Mouse (Mus musculus): ENCODE measurements around the gene Jarid2. TPM values are rescaled to one million over a fixed set of nuclear protein-coding genes. Genes with fewer than 3 reads are reported as not detected.

The Jarid2 gene
- polyA plus RNA-seq, 1 experiment from 2014 or later, result 28.0 TPM

GRCm38 (mm10) chr13:44763068-44763467 lies 33.8 kb downstream of the Jarid2 start:
- Histone ChIP-seq H3K4me2 (ENCODE audit: low read depth, low read length) (no peak overlapping the region), H3K4me3 (ENCODE audit: low read depth, low read length) (no peak overlapping the region), H3K36me3 (ENCODE audit: control insufficient read depth, insufficient read depth, low read length) (no peaks in the 10 kb centered on the region), H3K27me3 (ENCODE audit: control insufficient read depth, insufficient read depth, low read length) (no peaks in the 10 kb centered on the region), H3K27ac (ENCODE audit: low read depth, low read length) (no peak overlapping the region), H3K9me3 (ENCODE audit: control insufficient read depth, low read length) (no peaks in the 10 kb centered on the region), H3K4me1 (ENCODE audit: control insufficient read depth, insufficient read depth, low read length) (no peaks in the 10 kb centered on the region), H3K9ac (replicated peaks; ENCODE audit: low read depth, low read length) (no peak overlapping the region)
- no peak for ATAC-seq (ENCODE audit: low read depth)
- WGBS, result 81% methylated on average over 3 of the region's 3 CpGs

GRCm38 (mm10) chr13:44767751-44768150 lies 38.5 kb downstream of the Jarid2 start:
- ATAC-seq (ENCODE audit: low read depth), result no peak
- Histone ChIP-seq H3K4me3 (ENCODE audit: low read depth, low read length) (no peak overlapping the region), H3K9ac (replicated peaks; ENCODE audit: low read depth, low read length) (no peak overlapping the region), H3K27ac (ENCODE audit: low read depth, low read length) (no peak overlapping the region), H3K36me3 (ENCODE audit: control insufficient read depth, insufficient read depth, low read length) (no peaks in the 10 kb centered on the region), H3K4me2 (ENCODE audit: low read depth, low read length) (no peak overlapping the region), H3K27me3 (ENCODE audit: control insufficient read depth, insufficient read depth, low read length) (no peaks in the 10 kb centered on the region), H3K4me1 (ENCODE audit: control insufficient read depth, insufficient read depth, low read length) (no peaks in the 10 kb centered on the region), H3K9me3 (ENCODE audit: control insufficient read depth, low read length) (no peaks in the 10 kb centered on the region)
- 76% methylated on average over 6 of the region's 6 CpGs for WGBS

- 63% methylated on average over 5 of the region's 5 CpGs for WGBS
- no peaks in the 10 kb centered on the region for H3K27me3 ChIP-seq (ENCODE audit: control insufficient read depth, insufficient read depth, low read length)
- ATAC-seq (ENCODE audit: low read depth), result no peak
These were observed 41.7 kb downstream of the Jarid2 start for GRCm38 (mm10) chr13:44770808-44771605.

GRCm38 (mm10) chr13:44772816-44773215 lies 43.5 kb downstream of the Jarid2 start:
- H3K27ac ChIP-seq (ENCODE audit: low read depth, low read length), result no peak overlapping the region
- no peak overlapping the region for H3K4me3 ChIP-seq (ENCODE audit: low read depth, low read length)
- H3K36me3 ChIP-seq (ENCODE audit: control insufficient read depth, insufficient read depth, low read length), result no peaks in the 10 kb centered on the region
- H3K4me1 ChIP-seq (ENCODE audit: control insufficient read depth, insufficient read depth, low read length), result no peaks in the 10 kb centered on the region
- no peak overlapping the region for H3K9ac ChIP-seq (replicated peaks; ENCODE audit: low read depth, low read length)
- no peaks in the 10 kb centered on the region for H3K9me3 ChIP-seq (ENCODE audit: control insufficient read depth, low read length)
- no peaks in the 10 kb centered on the region for H3K27me3 ChIP-seq (ENCODE audit: control insufficient read depth, insufficient read depth, low read length)
- 82% methylated on average over 3 of the region's 3 CpGs for WGBS
- no peak for ATAC-seq (ENCODE audit: low read depth)
- H3K4me2 ChIP-seq (ENCODE audit: low read depth, low read length), result no peak overlapping the region

More at GRCm38 (mm10) chr13:44770808-44771605, 41.7 kb downstream of the Jarid2 start:
- Histone ChIP-seq H3K27ac (ENCODE audit: low read depth, low read length) (no peak overlapping the region), H3K36me3 (ENCODE audit: control insufficient read depth, insufficient read depth, low read length) (no peaks in the 10 kb centered on the region), H3K4me2 (ENCODE audit: low read depth, low read length) (no peak overlapping the region), H3K4me3 (ENCODE audit: low read depth, low read length) (no peak overlapping the region), H3K4me1 (ENCODE audit: control insufficient read depth, insufficient read depth, low read length) (no peaks in the 10 kb centered on the region), H3K9ac (replicated peaks; ENCODE audit: low read depth, low read length) (no peak overlapping the region), H3K9me3 (ENCODE audit: control insufficient read depth, low read length) (no peaks in the 10 kb centered on the region)

- Histone ChIP-seq H3K27me3 (ENCODE audit: control insufficient read depth, insufficient read depth, low read length) (no peaks in the 10 kb centered on the region), H3K27ac (ENCODE audit: low read depth, low read length) (no peak overlapping the region), H3K4me1 (ENCODE audit: control insufficient read depth, insufficient read depth, low read length) (no peaks in the 10 kb centered on the region), H3K9me3 (ENCODE audit: control insufficient read depth, low read length) (no peaks in the 10 kb centered on the region), H3K36me3 (ENCODE audit: control insufficient read depth, insufficient read depth, low read length) (no peaks in the 10 kb centered on the region), H3K4me3 (ENCODE audit: low read depth, low read length) (no peak overlapping the region), H3K4me2 (ENCODE audit: low read depth, low read length) (no peak overlapping the region), H3K9ac (replicated peaks; ENCODE audit: low read depth, low read length) (no peak overlapping the region)
- 93% methylated on average over 4 of the region's 4 CpGs for WGBS
- ATAC-seq (ENCODE audit: low read depth), result no peak
These were observed 45.1 kb downstream of the Jarid2 start for GRCm38 (mm10) chr13:44774351-44774750.

GRCm38 (mm10) chr13:44775396-44775795 lies 46.1 kb downstream of the Jarid2 start:
- H3K4me1 ChIP-seq (ENCODE audit: control insufficient read depth, insufficient read depth, low read length), result no peaks in the 10 kb centered on the region
- WGBS, result 85% methylated on average over 3 of the region's 3 CpGs
- no peak overlapping the region for H3K9ac ChIP-seq (replicated peaks; ENCODE audit: low read depth, low read length)
- no peaks in the 10 kb centered on the region for H3K36me3 ChIP-seq (ENCODE audit: control insufficient read depth, insufficient read depth, low read length)
- no peaks in the 10 kb centered on the region for H3K9me3 ChIP-seq (ENCODE audit: control insufficient read depth, low read length)
- no peak overlapping the region for H3K27ac ChIP-seq (ENCODE audit: low read depth, low read length)
- H3K4me2 ChIP-seq (ENCODE audit: low read depth, low read length), result no peak overlapping the region
- no peak for ATAC-seq (ENCODE audit: low read depth)
- no peaks in the 10 kb centered on the region for H3K27me3 ChIP-seq (ENCODE audit: control insufficient read depth, insufficient read depth, low read length)
- H3K4me3 ChIP-seq (ENCODE audit: low read depth, low read length), result no peak overlapping the region

GRCm38 (mm10) chr13:44780506-44780905 lies 51.2 kb downstream of the Jarid2 start:
- ATAC-seq (ENCODE audit: low read depth), result no peak
- H3K9ac ChIP-seq (replicated peaks; ENCODE audit: low read depth, low read length), result no peak overlapping the region
- no peak overlapping the region for H3K4me3 ChIP-seq (ENCODE audit: low read depth, low read length)
- no peaks in the 10 kb centered on the region for H3K4me1 ChIP-seq (ENCODE audit: control insufficient read depth, insufficient read depth, low read length)
- H3K36me3 ChIP-seq (ENCODE audit: control insufficient read depth, insufficient read depth, low read length), result no peaks in the 10 kb centered on the region
- H3K4me2 ChIP-seq (ENCODE audit: low read depth, low read length), result no peak overlapping the region
- H3K27ac ChIP-seq (ENCODE audit: low read depth, low read length), result no peak overlapping the region
- WGBS, result 89% methylated on average over 1 of the region's 1 CpGs
- H3K9me3 ChIP-seq (ENCODE audit: control insufficient read depth, low read length), result no peaks in the 10 kb centered on the region
- H3K27me3 ChIP-seq (ENCODE audit: control insufficient read depth, insufficient read depth, low read length), result no peaks in the 10 kb centered on the region

GRCm38 (mm10) chr13:44781126-44781525 lies 51.9 kb downstream of the Jarid2 start:
- no peak overlapping the region for H3K9ac ChIP-seq (replicated peaks; ENCODE audit: low read depth, low read length)
- ATAC-seq (ENCODE audit: low read depth), result no peak
- H3K4me2 ChIP-seq (ENCODE audit: low read depth, low read length), result no peak overlapping the region
- H3K27me3 ChIP-seq (ENCODE audit: control insufficient read depth, insufficient read depth, low read length), result no peaks in the 10 kb centered on the region
- peaks cover 3% of the 10 kb centered on the region; the same call in 1 of the 2 replicates for H3K4me1 ChIP-seq (ENCODE audit: control insufficient read depth, insufficient read depth, low read length)
- no peak overlapping the region for H3K27ac ChIP-seq (ENCODE audit: low read depth, low read length)
- H3K4me3 ChIP-seq (ENCODE audit: low read depth, low read length), result no peak overlapping the region
- no peaks in the 10 kb centered on the region for H3K36me3 ChIP-seq (ENCODE audit: control insufficient read depth, insufficient read depth, low read length)
- WGBS, result 95% methylated on average over 2 of the region's 2 CpGs
- no peaks in the 10 kb centered on the region for H3K9me3 ChIP-seq (ENCODE audit: control insufficient read depth, low read length)

GRCm38 (mm10) chr13:44784551-44784950 lies 55.3 kb downstream of the Jarid2 start:
- Histone ChIP-seq H3K27ac (ENCODE audit: low read depth, low read length) (no peak overlapping the region), H3K4me1 (ENCODE audit: control insufficient read depth, insufficient read depth, low read length) (peaks cover 4% of the 10 kb centered on the region; the same call in 1 of the 2 replicates), H3K9ac (replicated peaks; ENCODE audit: low read depth, low read length) (no peak overlapping the region), H3K4me3 (ENCODE audit: low read depth, low read length) (no peak overlapping the region), H3K4me2 (ENCODE audit: low read depth, low read length) (no peak overlapping the region), H3K9me3 (ENCODE audit: control insufficient read depth, low read length) (no peaks in the 10 kb centered on the region), H3K27me3 (ENCODE audit: control insufficient read depth, insufficient read depth, low read length) (no peaks in the 10 kb centered on the region), H3K36me3 (ENCODE audit: control insufficient read depth, insufficient read depth, low read length) (no peaks in the 10 kb centered on the region)
- WGBS, result 79% methylated on average over 1 of the region's 1 CpGs
- ATAC-seq (ENCODE audit: low read depth), result no peak
